Mouse (Mus musculus) hindbrain, embryonic 16.5 days (tissue): ENCODE results near the gene Hsd17b13. TPM values are rescaled to one million over a fixed set of nuclear protein-coding genes. Genes with fewer than 3 reads are reported as not detected.

ENCODE experiments used
- ATAC-seq: fragments of 200-750 bp; cut with Nextera tagmentation; 2 replicates; pipeline ENCODE4 v1.8.0; 2017; ENCODE audit warnings: moderate TSS enrichment, moderate library complexity
- H3K27ac ChIP-seq: fragments of 300-500 bp; sonication (generic); 2 replicates; pipeline ENCODE4 v1.5.1; 2014; ENCODE audit warnings: low read depth, mild to moderate bottlenecking, control low read depth, low read length, moderate library complexity
- H3K27me3 ChIP-seq: fragments of 300-500 bp; sonication (generic); replicated peaks from 2 replicates; pipeline ENCODE4 v1.6.1; 2014; ENCODE audit warnings: low read length; ENCODE audit not compliant: control insufficient read depth, insufficient read depth
- H3K36me3 ChIP-seq: fragments of 300-500 bp; sonication (generic); 2 replicates; pipeline ENCODE4 v1.6.1; 2014; ENCODE audit warnings: mild to moderate bottlenecking, low read length, moderate library complexity, mixed read lengths; ENCODE audit not compliant: control insufficient read depth, insufficient read depth
- H3K4me1 ChIP-seq: fragments of 300-500 bp; sonication (generic); 2 replicates; pipeline ENCODE4 v1.6.1; 2014; ENCODE audit warnings: low read depth, low read length; ENCODE audit not compliant: control insufficient read depth, insufficient read depth
- H3K4me2 ChIP-seq: fragments of 300-500 bp; sonication (generic); 2 replicates; pipeline ENCODE4 v1.6.1; 2014; ENCODE audit warnings: mild to moderate bottlenecking, low read length, control low read depth, moderate library complexity
- H3K4me3 ChIP-seq: fragments of 300-500 bp; sonication (generic); 2 replicates; pipeline ENCODE4 v1.5.1; 2014; ENCODE audit warnings: mild to moderate bottlenecking, low read length, control low read depth, moderate library complexity
- H3K9ac ChIP-seq: fragments of 300-500 bp; sonication (generic); 2 replicates; pipeline ENCODE4 v1.6.1; 2014; ENCODE audit warnings: low read depth, mild to moderate bottlenecking, control low read depth, low read length, moderate library complexity
- H3K9me3 ChIP-seq: fragments of 300-500 bp; sonication (generic); 2 replicates; pipeline ENCODE4 v1.6.1; 2014; ENCODE audit warnings: mild to moderate bottlenecking, low read length, moderate library complexity; ENCODE audit not compliant: control insufficient read depth
- WGBS: fragments of 180-500 bp; shearing (Covaris S2); extraction: QIAGEN DNeasy Blood & Tissue Kit; methylation state at CpG from one replicate; pipeline ENCODE4 v1.1.7; 2014; 5-methylcytosine and 5-hydroxymethylcytosine counted together
- polyA plus RNA-seq: library from polyadenylated mRNA; unstranded; fragments of >200 nt; fragmentation: Nextera tagmentation; extraction: Ambion mirVana; gene quantifications from 2 replicates; pipeline ENCODE4 v1.2.1, GENCODE M21; 2015

Gene Hsd17b13
- polyA plus RNA-seq, 1 experiment from 2014 or later: not detected

- no peaks in the 10 kb centered on the region for H3K27me3 ChIP-seq
- H3K4me2 ChIP-seq: peak overlapping the region; percentile 56
- peak overlapping the region; percentile 94 for H3K4me3 ChIP-seq
- H3K9ac ChIP-seq: peak overlapping the region; percentile 95; the same call in 1 of the 2 replicates
- no peaks in the 10 kb centered on the region for H3K9me3 ChIP-seq
- H3K27ac ChIP-seq: no peak overlapping the region
- WGBS: 15% methylated on average over 8 of the region's 9 CpGs
- no peaks in the 10 kb centered on the region for H3K4me1 ChIP-seq
- no peak for ATAC-seq
- H3K36me3 ChIP-seq: no peaks in the 10 kb centered on the region
Observed at GRCm38 (mm10) chr5:103910156-103910555, 67.1 kb downstream of the Hsd17b13 start.

- H3K4me2 ChIP-seq: no peak overlapping the region
- 86% methylated on average over 3 of the region's 3 CpGs for WGBS
Observed at GRCm38 (mm10) chr5:103909466-103909865, 67.7 kb downstream of the Hsd17b13 start.

DNA sequence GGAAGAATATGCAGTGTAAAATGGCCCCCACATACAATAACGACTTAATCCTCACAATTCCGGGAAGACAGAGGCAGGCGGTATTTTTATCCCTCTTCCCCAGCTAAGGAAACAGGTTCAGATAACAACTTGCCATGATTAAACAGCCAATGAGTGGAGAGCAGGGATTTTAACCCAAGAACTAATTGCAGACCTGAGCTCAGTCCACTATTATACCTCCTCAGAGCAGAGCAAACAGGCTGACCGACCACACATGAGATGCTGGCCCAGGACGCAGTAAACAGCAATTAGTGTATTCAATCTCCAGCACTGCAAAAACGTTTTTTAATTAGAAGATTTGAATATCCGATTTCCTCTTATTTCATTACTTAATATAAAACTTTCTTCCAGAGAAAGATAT lies 68.4 kb downstream of the Hsd17b13 start:
- Histone ChIP-seq H3K9ac (no peak overlapping the region), H3K27me3 (no peaks in the 10 kb centered on the region), H3K27ac (no peak overlapping the region), H3K36me3 (no peaks in the 10 kb centered on the region), H3K4me2 (no peak overlapping the region), H3K4me3 (no peak overlapping the region), H3K4me1 (no peaks in the 10 kb centered on the region), H3K9me3 (no peaks in the 10 kb centered on the region)
- 62% methylated on average over 7 of the region's 7 CpGs for WGBS
- ATAC-seq: no peak

More at GRCm38 (mm10) chr5:103909466-103909865, 67.7 kb downstream of the Hsd17b13 start:
- Histone ChIP-seq H3K27ac (no peak overlapping the region), H3K4me3 (no peak overlapping the region), H3K4me1 (no peaks in the 10 kb centered on the region), H3K27me3 (no peaks in the 10 kb centered on the region), H3K36me3 (no peaks in the 10 kb centered on the region), H3K9ac (no peak overlapping the region), H3K9me3 (no peaks in the 10 kb centered on the region)
- no peak for ATAC-seq

DNA sequence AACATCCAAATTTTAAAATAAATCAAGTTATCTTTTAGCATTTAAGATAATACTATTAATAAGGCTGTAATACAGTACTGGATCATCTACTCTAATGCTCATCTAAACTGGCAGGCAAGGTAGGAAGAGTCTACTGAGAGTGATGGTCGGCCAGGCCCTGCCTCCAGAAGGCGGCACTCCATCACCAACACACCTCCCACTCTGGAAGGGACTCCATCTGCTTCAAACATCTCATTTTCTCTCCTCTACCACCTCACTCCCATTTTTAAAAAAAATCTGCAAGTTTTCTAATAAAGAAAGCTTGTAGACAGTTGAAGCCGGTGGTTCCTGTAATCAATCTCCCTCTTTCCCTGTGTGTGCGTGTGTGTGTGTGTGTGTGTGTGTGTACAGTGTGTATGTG lies 69.4 kb downstream of the Hsd17b13 start:
- Histone ChIP-seq H3K4me1 (no peaks in the 10 kb centered on the region), H3K27me3 (no peaks in the 10 kb centered on the region), H3K4me2 (no peak overlapping the region), H3K4me3 (no peak overlapping the region), H3K9ac (no peak overlapping the region), H3K27ac (no peak overlapping the region), H3K9me3 (no peaks in the 10 kb centered on the region), H3K36me3 (no peaks in the 10 kb centered on the region)
- ATAC-seq: no peak
- WGBS: 92% methylated on average over 4 of the region's 4 CpGs

DNA sequence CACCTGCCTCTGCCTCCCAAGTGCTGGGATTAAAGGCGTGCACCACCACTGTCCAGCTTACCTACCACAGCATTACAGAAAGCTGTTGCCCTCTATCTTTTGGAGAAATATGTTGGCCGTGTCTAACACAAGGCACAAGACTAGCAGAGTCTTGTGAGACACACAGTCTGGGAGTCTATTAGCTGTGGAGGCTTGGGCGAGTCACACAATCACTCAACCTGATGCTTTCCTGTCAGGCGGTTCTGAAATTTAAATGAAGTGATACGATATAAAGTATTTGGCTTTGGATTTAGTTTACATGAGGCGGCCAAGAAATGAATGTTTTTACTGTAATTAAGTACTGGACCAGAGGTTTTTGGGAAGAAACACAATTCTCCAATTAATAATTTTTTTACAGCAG lies 71.0 kb downstream of the Hsd17b13 start:
- 91% methylated on average over 6 of the region's 6 CpGs for WGBS

More for the DNA sequence above, 71.0 kb downstream of the Hsd17b13 start:
- H3K4me2 ChIP-seq: no peak overlapping the region
- H3K9ac ChIP-seq: no peak overlapping the region
- H3K9me3 ChIP-seq: no peaks in the 10 kb centered on the region
- no peaks in the 10 kb centered on the region for H3K4me1 ChIP-seq
- no peak overlapping the region for H3K4me3 ChIP-seq
- no peaks in the 10 kb centered on the region for H3K36me3 ChIP-seq
- no peaks in the 10 kb centered on the region for H3K27me3 ChIP-seq
- ATAC-seq: no peak
- H3K27ac ChIP-seq: no peak overlapping the region

Other genes starting within 250 kb of the Hsd17b13 start
- gene Klhl8, start 66.2 kb downstream of the Hsd17b13 start, polyA plus RNA-seq: 40.7 and 42.5 TPM in 2 replicates
- gene Hsd17b11, start 44.5 kb upstream of the Hsd17b13 start, polyA plus RNA-seq: 2.9 and 3.1 TPM in 2 replicates
- gene Nudt9, start 68.9 kb upstream of the Hsd17b13 start, polyA plus RNA-seq: 68.4 and 71.7 TPM in 2 replicates
- gene Gm17660, start 100.2 kb upstream of the Hsd17b13 start, polyA plus RNA-seq: 0.44 TPM in 1 of 2 replicates, not detected in the other
- gene Sparcl1, start 136.3 kb upstream of the Hsd17b13 start, polyA plus RNA-seq: 481 and 585 TPM in 2 replicates
- gene Dspp, start 193.3 kb upstream of the Hsd17b13 start, polyA plus RNA-seq: not detected in 2 replicates
- 0.13 and 0.59 TPM in 2 replicates for gene Dmp1, start 225.2 kb upstream of the Hsd17b13 start, polyA plus RNA-seq